Mouse (Mus musculus): Measurements from ENCODE around the gene Adgrl2. TPM values are rescaled to one million over a fixed set of nuclear protein-coding genes. Genes with fewer than 3 reads are reported as not detected.

The Adgrl2 gene
- polyA plus RNA-seq, 1 experiment: 112 TPM

GRCm38 (mm10) chr3:148988996-148989817 lies 1.1 kb downstream of the Adgrl2 start:
- Histone ChIP-seq H3K27ac (ENCODE audit: insufficient read depth, low read length) (peak overlapping the region; percentile 79), H3K4me3 (ENCODE audit: insufficient read depth, low read length) (peak overlapping the region; percentile 79), H3K4me1 (ENCODE audit: control insufficient read depth, insufficient read depth, low read length) (peaks cover 2% of the 10 kb centered on the region; the same call in 1 of the 2 replicates)
- no peak for TF ChIP-seq CTCF (IDR thresholded peaks at IDR 0.05; ENCODE audit: borderline replicate concordance, insufficient read depth, low read length)
- peak; percentile 91 for TF ChIP-seq POLR2A (IDR thresholded peaks at IDR 0.05; ENCODE audit: low read depth, low read length)

- TF ChIP-seq CTCF (IDR thresholded peaks at IDR 0.05; ENCODE audit: borderline replicate concordance, insufficient read depth, low read length): no peak
- TF ChIP-seq POLR2A (IDR thresholded peaks at IDR 0.05; ENCODE audit: low read depth, low read length): peak; percentile 6; the same call in 1 of the 2 replicates
- H3K27ac ChIP-seq (ENCODE audit: insufficient read depth, low read length): peak overlapping the region; percentile 79
- H3K4me1 ChIP-seq (ENCODE audit: control insufficient read depth, insufficient read depth, low read length): peaks cover 2% of the 10 kb centered on the region; the same call in 1 of the 2 replicates
- peak overlapping the region; percentile 79 for H3K4me3 ChIP-seq (ENCODE audit: insufficient read depth, low read length)
These were observed 1.9 kb downstream of the Adgrl2 start for GRCm38 (mm10) chr3:148988293-148988995.

- TF ChIP-seq CTCF (IDR thresholded peaks at IDR 0.05; ENCODE audit: borderline replicate concordance, insufficient read depth, low read length) (peak; percentile 58; the same call in 1 of the 2 replicates), POLR2A (IDR thresholded peaks at IDR 0.05; ENCODE audit: low read depth, low read length) (peak; percentile 54)
- Histone ChIP-seq H3K4me3 (ENCODE audit: insufficient read depth, low read length) (peak overlapping the region; percentile 79), H3K4me1 (ENCODE audit: control insufficient read depth, insufficient read depth, low read length) (peaks cover 2% of the 10 kb centered on the region; the same call in 1 of the 2 replicates), H3K27ac (ENCODE audit: insufficient read depth, low read length) (peak overlapping the region; percentile 79)
These were observed 2.6 kb downstream of the Adgrl2 start for GRCm38 (mm10) chr3:148987591-148988292.

GRCm38 (mm10) chr3:148986894-148987590 lies 3.3 kb downstream of the Adgrl2 start:
- Histone ChIP-seq H3K27ac (ENCODE audit: insufficient read depth, low read length) (peak overlapping the region; percentile 75), H3K4me1 (ENCODE audit: control insufficient read depth, insufficient read depth, low read length) (peaks cover 2% of the 10 kb centered on the region; the same call in 1 of the 2 replicates), H3K4me3 (ENCODE audit: insufficient read depth, low read length) (peak overlapping the region; percentile 79)
- no peak; the same call in none of the 2 replicates for TF ChIP-seq POLR2A (IDR thresholded peaks at IDR 0.05; ENCODE audit: low read depth, low read length)
- TF ChIP-seq CTCF (IDR thresholded peaks at IDR 0.05; ENCODE audit: borderline replicate concordance, insufficient read depth, low read length): no peak

- Histone ChIP-seq H3K4me3 (ENCODE audit: insufficient read depth, low read length) (peak overlapping the region; percentile 79), H3K4me1 (ENCODE audit: control insufficient read depth, insufficient read depth, low read length) (peaks cover 6% of the 10 kb centered on the region; the same call in 1 of the 2 replicates), H3K27ac (ENCODE audit: insufficient read depth, low read length) (peak overlapping the region; percentile 53)
- TF ChIP-seq CTCF (IDR thresholded peaks at IDR 0.05; ENCODE audit: borderline replicate concordance, insufficient read depth, low read length): no peak
- no peak for TF ChIP-seq POLR2A (IDR thresholded peaks at IDR 0.05; ENCODE audit: low read depth, low read length)
These were observed 4.0 kb downstream of the Adgrl2 start for GRCm38 (mm10) chr3:148986296-148986893.

- TF ChIP-seq CTCF (IDR thresholded peaks at IDR 0.05; ENCODE audit: borderline replicate concordance, insufficient read depth, low read length): no peak
- no peak for TF ChIP-seq POLR2A (IDR thresholded peaks at IDR 0.05; ENCODE audit: low read depth, low read length)
- H3K4me1 ChIP-seq (ENCODE audit: control insufficient read depth, insufficient read depth, low read length): peaks cover 6% of the 10 kb centered on the region; the same call in 1 of the 2 replicates
- 0 out of 2 replicates have a peak overlapping the region, but pooled peaks have one; percentile 1 for H3K4me3 ChIP-seq (ENCODE audit: insufficient read depth, low read length)
- no peak overlapping the region for H3K27ac ChIP-seq (ENCODE audit: insufficient read depth, low read length)
These were observed 6.0 kb downstream of the Adgrl2 start for GRCm38 (mm10) chr3:148984326-148984725.

GRCm38 (mm10) chr3:148982370-148982769 lies 8.0 kb downstream of the Adgrl2 start:
- TF ChIP-seq POLR2A (IDR thresholded peaks at IDR 0.05; ENCODE audit: low read depth, low read length): no peak
- no peak for TF ChIP-seq CTCF (IDR thresholded peaks at IDR 0.05; ENCODE audit: borderline replicate concordance, insufficient read depth, low read length)
- H3K4me3 ChIP-seq (ENCODE audit: insufficient read depth, low read length): no peak overlapping the region
- peaks cover 6% of the 10 kb centered on the region; the same call in 1 of the 2 replicates for H3K4me1 ChIP-seq (ENCODE audit: control insufficient read depth, insufficient read depth, low read length)
- H3K27ac ChIP-seq (ENCODE audit: insufficient read depth, low read length): no peak overlapping the region

- Histone ChIP-seq H3K27ac (ENCODE audit: insufficient read depth, low read length) (no peak overlapping the region), H3K4me1 (ENCODE audit: control insufficient read depth, insufficient read depth, low read length) (peaks cover 6% of the 10 kb centered on the region; the same call in 1 of the 2 replicates), H3K4me3 (ENCODE audit: insufficient read depth, low read length) (no peak overlapping the region)
- TF ChIP-seq CTCF (IDR thresholded peaks at IDR 0.05; ENCODE audit: borderline replicate concordance, insufficient read depth, low read length) (no peak), POLR2A (IDR thresholded peaks at IDR 0.05; ENCODE audit: low read depth, low read length) (no peak)
These were observed 8.6 kb downstream of the Adgrl2 start for GRCm38 (mm10) chr3:148981776-148982175.

All from embryonic fibroblast, embryonic 13.5 days (primary cell).